Mouse (Mus musculus): ENCODE measurements around the gene Pdzd2. TPM values are rescaled to one million over a fixed set of nuclear protein-coding genes. Genes with fewer than 3 reads are reported as not detected.

Gene Pdzd2
- polyA plus RNA-seq, 1 experiment from 2014 or later: 7.3 TPM

DNA sequence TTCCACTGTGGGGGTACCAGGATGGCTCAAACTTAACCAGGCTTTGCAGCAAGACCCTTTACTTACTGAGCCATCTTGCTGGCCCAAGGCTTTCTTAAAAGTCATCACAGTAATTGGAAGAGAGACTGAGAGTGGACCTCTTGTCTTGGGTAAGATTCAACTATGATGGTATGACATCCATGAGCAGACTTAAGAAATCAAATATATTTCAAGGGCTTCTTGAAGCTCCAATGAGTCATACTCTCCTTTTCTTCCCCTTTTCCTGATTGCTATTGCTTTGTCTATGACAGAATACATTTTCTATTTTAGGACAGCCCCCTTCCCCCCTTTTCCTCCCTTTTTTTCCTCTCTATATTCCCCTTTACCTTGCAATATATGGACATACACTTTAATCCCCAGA is 306.8 kb downstream of the Pdzd2 start:
- Histone ChIP-seq H3K4me1 (peaks cover 25% of the 10 kb centered on the region), H3K9me3 (no peaks in the 10 kb centered on the region), H3K27ac (no peak overlapping the region), H3K36me3 (no peaks in the 10 kb centered on the region), H3K4me3 (no peak overlapping the region), H3K27me3 (ENCODE audit: insufficient read depth, poor library complexity, severe bottlenecking) (no peaks in the 10 kb centered on the region)
- no peak for DNase-seq (ENCODE audit: low spot score)

DNA sequence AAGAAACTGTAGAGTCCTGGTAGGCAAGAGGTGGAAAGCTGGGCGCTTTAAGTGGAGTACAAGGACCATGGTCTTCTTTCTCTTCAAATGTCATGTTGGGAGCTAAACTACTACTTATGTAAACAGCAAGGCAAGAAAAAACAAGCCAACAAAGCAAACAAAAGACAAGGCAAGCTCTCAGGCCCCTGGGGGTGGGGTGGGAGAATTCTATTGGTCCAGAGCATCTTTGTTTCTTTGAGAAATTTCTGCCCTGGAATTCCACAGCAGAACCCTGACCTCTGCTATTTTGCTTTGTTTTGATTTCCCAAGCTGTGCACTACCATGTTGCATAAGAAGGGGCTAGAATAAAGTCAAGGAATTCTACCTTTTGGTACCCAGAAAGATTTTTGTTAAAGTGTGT is 307.4 kb downstream of the Pdzd2 start:
- Histone ChIP-seq H3K27me3 (ENCODE audit: insufficient read depth, poor library complexity, severe bottlenecking) (no peaks in the 10 kb centered on the region), H3K4me1 (peaks cover 25% of the 10 kb centered on the region), H3K36me3 (no peaks in the 10 kb centered on the region), H3K4me3 (no peak overlapping the region), H3K9me3 (no peaks in the 10 kb centered on the region), H3K27ac (no peak overlapping the region)
- no peak for DNase-seq (ENCODE audit: low spot score)
- 79% methylated on average over 1 of the region's 1 CpGs for WGBS

- 54% methylated on average over 7 of the region's 7 CpGs for WGBS
- no peak overlapping the region for H3K27ac ChIP-seq
- H3K4me3 ChIP-seq: no peak overlapping the region
- DNase-seq (ENCODE audit: low spot score): no peak
- H3K9me3 ChIP-seq: no peaks in the 10 kb centered on the region
- peaks cover 25% of the 10 kb centered on the region for H3K4me1 ChIP-seq
- H3K27me3 ChIP-seq (ENCODE audit: insufficient read depth, poor library complexity, severe bottlenecking): no peaks in the 10 kb centered on the region
- H3K36me3 ChIP-seq: no peaks in the 10 kb centered on the region
Measured at GRCm38 (mm10) chr15:12431684-12432083, 308.0 kb downstream of the Pdzd2 start.

DNA sequence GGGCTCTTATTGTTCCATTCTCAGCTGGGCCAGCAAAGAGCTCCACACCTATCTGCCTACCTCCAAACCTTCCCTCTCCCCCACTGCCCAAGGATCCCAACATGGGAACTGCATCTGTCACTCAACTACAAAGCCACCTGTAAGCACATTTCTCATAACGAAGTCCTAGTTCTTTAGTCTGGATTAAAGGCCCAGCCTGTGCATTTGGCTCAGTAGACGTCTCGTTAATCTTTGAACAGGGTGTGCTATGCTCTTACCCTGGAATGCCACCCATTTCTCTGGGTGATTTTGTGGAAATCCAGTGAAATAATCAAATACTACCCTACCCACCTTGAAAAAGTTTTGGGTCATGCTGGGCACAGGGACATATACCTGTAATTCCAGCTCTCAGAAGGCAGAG is 308.5 kb downstream of the Pdzd2 start:
- no peaks in the 10 kb centered on the region for H3K27me3 ChIP-seq (ENCODE audit: insufficient read depth, poor library complexity, severe bottlenecking)
- no peaks in the 10 kb centered on the region for H3K9me3 ChIP-seq
- 81% methylated on average over 3 of the region's 3 CpGs for WGBS
- H3K4me1 ChIP-seq: peaks cover 23% of the 10 kb centered on the region
- no peaks in the 10 kb centered on the region for H3K36me3 ChIP-seq
- DNase-seq (ENCODE audit: low spot score): no peak
- no peak overlapping the region for H3K4me3 ChIP-seq
- no peak overlapping the region for H3K27ac ChIP-seq

- Histone ChIP-seq H3K9me3 (no peaks in the 10 kb centered on the region), H3K36me3 (no peaks in the 10 kb centered on the region), H3K4me3 (no peak overlapping the region), H3K27me3 (ENCODE audit: insufficient read depth, poor library complexity, severe bottlenecking) (no peaks in the 10 kb centered on the region), H3K4me1 (peaks cover 18% of the 10 kb centered on the region), H3K27ac (no peak overlapping the region)
- 59% methylated on average over 4 of the region's 4 CpGs for WGBS
- DNase-seq (ENCODE audit: low spot score): no peak
Measured at GRCm38 (mm10) chr15:12430670-12431069, 309.1 kb downstream of the Pdzd2 start.

DNA sequence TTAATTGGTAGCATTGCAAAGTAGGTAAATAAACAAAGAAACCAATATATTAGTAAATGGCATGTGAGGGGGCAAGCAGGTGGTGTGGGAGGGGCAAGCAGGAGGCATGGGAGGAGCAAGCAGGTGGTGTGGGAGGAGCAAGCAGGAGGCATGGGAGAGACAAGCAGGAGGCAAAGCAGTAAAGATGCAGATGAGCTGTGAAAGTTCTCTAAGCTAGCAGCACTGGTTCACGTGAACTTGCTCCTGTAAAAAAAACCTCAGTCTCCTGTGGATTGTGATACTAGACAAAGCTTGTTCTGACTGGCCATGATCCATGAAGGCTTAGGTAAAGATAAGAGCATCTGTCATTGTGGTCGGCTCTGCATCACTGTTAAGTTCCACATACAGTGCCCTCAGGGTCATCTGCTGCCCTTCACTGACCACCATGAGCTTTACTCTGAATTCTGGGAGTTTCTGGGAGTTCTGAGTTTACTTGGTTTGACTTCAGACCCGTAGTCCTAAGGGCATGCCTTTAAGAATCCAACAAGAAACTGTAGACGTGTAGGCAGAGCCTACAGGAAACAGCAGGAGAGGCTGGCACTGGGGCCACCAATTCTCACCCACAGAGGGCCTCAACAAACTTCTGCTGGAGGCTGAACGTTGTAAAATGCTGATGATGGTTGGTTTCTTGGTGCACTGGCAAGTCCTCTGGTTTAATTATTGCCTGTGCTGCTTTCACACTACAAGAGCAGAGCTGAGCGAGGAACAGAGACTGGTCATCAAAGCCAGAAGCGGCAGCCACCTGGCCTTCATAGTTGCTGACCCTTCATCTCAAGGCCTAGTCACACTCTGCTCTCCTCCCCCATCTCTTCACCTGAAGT is 309.9 kb downstream of the Pdzd2 start:
- WGBS: 61% methylated on average over 7 of the region's 7 CpGs
- H3K4me1 ChIP-seq: peaks cover 22% of the 10 kb centered on the region
- no peaks in the 10 kb centered on the region for H3K36me3 ChIP-seq
- no peak for DNase-seq (ENCODE audit: low spot score)
- 0 out of 2 replicates have a peak overlapping the region, but pooled peaks have one; percentile 17 for H3K27ac ChIP-seq
- H3K4me3 ChIP-seq: no peak overlapping the region
- H3K27me3 ChIP-seq (ENCODE audit: insufficient read depth, poor library complexity, severe bottlenecking): no peaks in the 10 kb centered on the region
- no peaks in the 10 kb centered on the region for H3K9me3 ChIP-seq

- 76% methylated on average over 6 of the region's 6 CpGs for WGBS
- no peaks in the 10 kb centered on the region for H3K9me3 ChIP-seq
- no peaks in the 10 kb centered on the region for H3K27me3 ChIP-seq (ENCODE audit: insufficient read depth, poor library complexity, severe bottlenecking)
- no peak overlapping the region for H3K27ac ChIP-seq
- H3K4me3 ChIP-seq: no peak overlapping the region
- no peak for DNase-seq (ENCODE audit: low spot score)
- peaks cover 17% of the 10 kb centered on the region for H3K4me1 ChIP-seq
- H3K36me3 ChIP-seq: no peaks in the 10 kb centered on the region
Measured at GRCm38 (mm10) chr15:12427818-12428217, 311.9 kb downstream of the Pdzd2 start.

DNA sequence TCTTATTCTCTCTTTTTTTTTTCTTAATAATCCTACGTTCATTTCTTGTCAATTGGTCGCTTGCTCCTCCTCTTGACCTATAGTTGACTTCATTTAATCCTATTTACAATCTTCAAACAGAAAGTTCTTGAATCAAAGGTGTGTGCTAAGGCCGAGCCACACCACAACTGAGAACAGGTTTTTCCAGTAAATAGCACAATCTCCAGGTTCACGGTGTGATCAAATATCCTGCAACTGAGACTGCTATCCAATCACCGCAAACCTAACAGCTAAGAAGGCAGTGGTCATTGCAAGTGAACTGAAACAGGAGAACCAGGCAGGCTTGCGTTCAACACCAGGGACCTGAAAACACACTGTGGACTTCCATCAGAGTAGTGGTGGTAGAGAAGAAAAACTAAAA is 313.4 kb downstream of the Pdzd2 start:
- peaks cover 12% of the 10 kb centered on the region for H3K4me1 ChIP-seq
- WGBS: 86% methylated on average over 6 of the region's 6 CpGs
- no peak overlapping the region for H3K27ac ChIP-seq
- H3K9me3 ChIP-seq: no peaks in the 10 kb centered on the region
- H3K4me3 ChIP-seq: no peak overlapping the region
- no peaks in the 10 kb centered on the region for H3K36me3 ChIP-seq
- DNase-seq (ENCODE audit: low spot score): no peak
- H3K27me3 ChIP-seq (ENCODE audit: insufficient read depth, poor library complexity, severe bottlenecking): no peaks in the 10 kb centered on the region

DNA sequence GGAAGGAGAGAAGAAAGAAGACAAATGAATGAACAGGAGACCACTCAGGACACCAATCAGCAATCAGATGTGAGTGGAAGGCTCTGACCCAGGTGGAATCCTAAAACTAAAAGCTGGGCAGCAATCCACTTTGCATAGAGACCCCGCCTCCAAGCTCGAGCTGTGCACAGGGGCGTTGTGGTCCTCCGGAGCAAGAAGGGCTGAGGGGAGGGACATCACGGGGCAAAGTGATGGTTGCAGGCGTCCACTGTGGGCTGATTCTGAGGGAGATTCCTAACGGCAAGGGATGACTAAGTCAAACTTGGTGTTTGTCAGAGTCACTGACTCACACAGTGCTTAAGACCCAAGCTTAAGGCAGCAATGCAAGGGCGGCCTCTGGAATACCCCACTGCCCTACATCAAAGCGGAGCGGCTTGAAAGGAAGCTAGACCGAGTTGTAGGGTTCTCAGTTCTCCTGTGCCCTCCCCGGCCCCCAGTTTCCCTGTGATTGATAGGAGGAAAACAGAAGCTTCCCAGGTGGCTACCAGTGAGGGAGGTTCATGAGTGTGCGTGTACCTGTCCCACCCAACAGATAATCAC is 314.6 kb downstream of the Pdzd2 start:
- Histone ChIP-seq H3K9me3 (no peaks in the 10 kb centered on the region), H3K27ac (no peak overlapping the region), H3K27me3 (ENCODE audit: insufficient read depth, poor library complexity, severe bottlenecking) (no peaks in the 10 kb centered on the region), H3K4me1 (peaks cover 5% of the 10 kb centered on the region), H3K36me3 (no peaks in the 10 kb centered on the region), H3K4me3 (no peak overlapping the region)
- no peak for DNase-seq (ENCODE audit: low spot score)
- 53% methylated on average over 13 of the region's 13 CpGs for WGBS

GRCm38 (mm10) chr15:12424187-12424586 is 315.5 kb downstream of the Pdzd2 start:
- 76% methylated on average over 5 of the region's 5 CpGs for WGBS
- Histone ChIP-seq H3K9me3 (no peaks in the 10 kb centered on the region), H3K4me1 (peaks cover 5% of the 10 kb centered on the region)

DNA sequence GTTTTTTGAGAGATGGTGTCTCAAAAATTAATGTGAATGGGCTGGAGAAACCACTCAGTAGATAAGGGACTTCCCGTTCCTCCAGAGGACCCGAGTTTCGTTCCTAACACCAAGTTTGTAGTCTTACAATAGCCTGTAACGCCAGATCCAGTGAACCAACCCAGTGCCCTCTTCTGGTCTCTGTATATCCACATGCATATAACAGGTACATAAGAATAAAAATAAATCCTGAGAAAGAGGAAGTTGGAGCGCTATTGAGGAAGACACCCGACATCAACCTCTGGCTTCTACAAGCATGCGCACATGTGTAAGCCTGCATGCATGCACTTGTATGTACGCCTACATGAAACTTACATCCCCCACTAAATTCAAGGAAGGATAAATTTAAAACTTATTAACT is 318.8 kb downstream of the Pdzd2 start:
- Histone ChIP-seq H3K9me3 (no peaks in the 10 kb centered on the region), H3K36me3 (no peaks in the 10 kb centered on the region), H3K4me3 (no peak overlapping the region), H3K27me3 (ENCODE audit: insufficient read depth, poor library complexity, severe bottlenecking) (no peaks in the 10 kb centered on the region), H3K4me1 (peaks cover 5% of the 10 kb centered on the region), H3K27ac (no peak overlapping the region)
- 88% methylated on average over 8 of the region's 8 CpGs for WGBS
- DNase-seq (ENCODE audit: low spot score): no peak

More at GRCm38 (mm10) chr15:12424187-12424586, 315.5 kb downstream of the Pdzd2 start:
- Histone ChIP-seq H3K4me3 (no peak overlapping the region), H3K27me3 (ENCODE audit: insufficient read depth, poor library complexity, severe bottlenecking) (no peaks in the 10 kb centered on the region), H3K36me3 (no peaks in the 10 kb centered on the region), H3K27ac (no peak overlapping the region)
- DNase-seq (ENCODE audit: low spot score): no peak

GRCm38 (mm10) chr15:12420376-12420775 is 319.3 kb downstream of the Pdzd2 start:
- Histone ChIP-seq H3K27me3 (ENCODE audit: insufficient read depth, poor library complexity, severe bottlenecking) (no peaks in the 10 kb centered on the region), H3K4me3 (no peak overlapping the region), H3K9me3 (no peaks in the 10 kb centered on the region), H3K4me1 (peaks cover 5% of the 10 kb centered on the region), H3K27ac (no peak overlapping the region), H3K36me3 (no peaks in the 10 kb centered on the region)
- DNase-seq (ENCODE audit: low spot score): no peak
- 90% methylated on average over 10 of the region's 10 CpGs for WGBS

GRCm38 (mm10) chr15:12419446-12419845 is 320.3 kb downstream of the Pdzd2 start:
- Histone ChIP-seq H3K4me1 (no peaks in the 10 kb centered on the region; the same call in 1 of the 2 replicates), H3K36me3 (no peaks in the 10 kb centered on the region), H3K4me3 (no peak overlapping the region), H3K27ac (no peak overlapping the region), H3K9me3 (no peaks in the 10 kb centered on the region), H3K27me3 (ENCODE audit: insufficient read depth, poor library complexity, severe bottlenecking) (no peaks in the 10 kb centered on the region)
- no peak for DNase-seq (ENCODE audit: low spot score)
- WGBS: 62% methylated on average over 7 of the region's 7 CpGs

Data from heart, embryonic 10.5 days (tissue).